Comparison of ENCODE assay signal across 1 mouse cellular context in the genomic region with DNA sequence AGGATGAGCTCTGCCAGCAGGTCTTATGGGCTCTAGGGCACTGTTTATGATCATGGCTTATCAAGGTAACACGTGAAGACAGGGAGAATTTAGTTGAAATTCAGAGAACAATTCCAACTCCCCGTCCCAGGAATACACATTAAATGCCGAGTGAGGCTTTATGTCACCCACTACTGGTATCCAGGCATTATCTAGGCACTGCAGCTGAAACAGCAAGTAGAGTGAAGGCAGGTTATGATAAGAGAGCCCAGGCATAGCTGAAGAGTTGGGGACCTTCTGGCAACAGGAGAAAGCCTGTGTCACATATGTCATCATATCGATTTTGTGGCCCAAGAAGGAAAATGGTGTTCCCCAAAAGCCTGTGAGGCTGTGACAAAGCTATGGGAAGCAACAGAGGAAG.
TF ChIP-seq lines count a peak whose summit lies in the region.

No protein-coding gene starts in this region.

TF ChIP-seq in MEL, 35 proteins besides CTCF, POLR2A, EP300 and RAD21 (continued from another document):
- 0 out of 2 replicates have a peak, but pooled peaks have one; percentile 44 for TF ChIP-seq MXI1 (IDR thresholded peaks at IDR 0.05; ENCODE audit: low read depth, low read length)
